Mouse (Mus musculus): ENCODE data around the gene Olfr1199.

Gene Olfr1199

DNA sequence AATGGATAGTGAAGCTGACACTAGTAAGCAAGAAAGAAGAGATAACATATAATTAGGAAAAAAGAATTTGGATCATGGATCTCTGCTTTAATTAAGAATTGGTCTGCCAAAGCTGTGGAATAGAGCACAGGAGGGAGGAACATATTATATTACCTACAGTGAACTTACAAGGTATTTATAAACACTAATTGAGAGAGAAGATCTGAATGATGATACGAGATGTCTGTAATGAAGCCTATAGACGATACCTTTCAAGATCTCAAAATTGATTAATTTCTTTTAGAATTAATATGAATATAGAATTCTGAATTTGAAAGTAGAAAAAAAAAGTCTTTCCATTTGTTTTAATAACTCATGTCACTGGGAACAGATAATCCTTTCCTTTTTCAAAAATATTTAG is at the start of gene Olfr1199:
TSS of gene Olfr1199 (minus strand) at position 101 of the 400 bp plus-strand sequence.
- DNase-seq, result no peak

DNA sequence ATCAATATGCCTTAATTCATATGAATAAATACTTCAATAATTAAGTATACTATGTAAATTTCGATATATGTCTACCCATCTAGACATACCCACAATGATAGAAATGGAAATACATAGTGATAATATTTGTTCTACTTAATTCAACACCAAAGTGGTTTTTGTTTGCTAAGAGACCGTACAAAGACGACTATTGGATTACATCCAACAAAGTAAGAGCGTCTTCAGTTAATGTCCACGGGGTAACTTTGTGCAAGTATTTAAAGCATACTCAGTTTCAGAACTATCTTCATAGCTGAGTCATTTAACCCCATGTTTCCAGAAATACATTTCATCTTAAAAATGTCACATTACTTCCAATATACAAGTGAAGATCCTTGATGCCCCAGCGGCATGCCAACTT is 32.5 kb upstream of the Olfr1199 start, which contains the start of gene Olfr1201:
TSS of gene Olfr1201 (plus strand) at position 301 of the 400 bp plus-strand sequence.
- DNase-seq, result no peak

DNA sequence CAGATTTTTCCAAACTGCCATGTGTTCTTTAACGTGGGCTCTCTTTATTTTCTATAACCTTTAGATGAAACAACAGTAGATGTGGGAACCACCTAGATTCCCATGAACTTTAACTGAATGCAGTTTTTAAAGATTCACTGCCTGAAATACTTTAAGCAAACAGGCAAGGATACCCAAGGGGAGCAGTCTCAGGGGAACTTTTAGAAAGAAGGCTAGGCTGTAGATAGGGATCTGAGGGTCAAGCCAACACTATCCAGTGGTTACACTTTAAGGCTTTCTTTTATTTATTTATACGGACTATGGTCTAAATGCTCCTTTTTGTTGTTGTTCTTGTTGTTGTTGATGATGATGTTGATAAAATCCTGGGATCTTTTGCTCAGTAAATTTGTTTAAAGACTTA is 10.1 kb upstream of the Olfr1199 start, which contains the start of gene Olfr1200:
TSS of gene Olfr1200 (minus strand) at position 101 of the 400 bp plus-strand sequence.
- no peak for DNase-seq

DNA sequence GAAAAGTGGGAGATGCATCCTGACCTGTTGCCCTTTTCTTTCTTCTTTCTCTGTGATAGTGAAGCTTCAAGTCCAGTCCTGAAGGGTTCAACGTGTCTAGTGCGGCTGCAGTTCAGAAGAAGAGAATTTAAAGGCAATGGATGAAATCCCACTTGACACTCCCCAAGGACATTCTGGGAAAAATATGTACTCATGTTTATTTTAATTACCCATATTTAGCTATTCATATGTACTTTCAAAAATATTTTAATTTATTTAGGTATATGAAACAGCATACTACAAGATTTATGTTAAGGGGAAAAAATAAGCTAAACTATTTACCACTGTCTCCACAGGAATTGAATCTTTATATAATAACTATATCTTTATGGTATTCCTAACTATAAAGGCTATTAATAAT is 9.0 kb downstream of the Olfr1199 start, which contains the start of gene Olfr1198:
TSS of gene Olfr1198 (minus strand) at position 101 of the 400 bp plus-strand sequence.
- no peak for DNase-seq

DNA sequence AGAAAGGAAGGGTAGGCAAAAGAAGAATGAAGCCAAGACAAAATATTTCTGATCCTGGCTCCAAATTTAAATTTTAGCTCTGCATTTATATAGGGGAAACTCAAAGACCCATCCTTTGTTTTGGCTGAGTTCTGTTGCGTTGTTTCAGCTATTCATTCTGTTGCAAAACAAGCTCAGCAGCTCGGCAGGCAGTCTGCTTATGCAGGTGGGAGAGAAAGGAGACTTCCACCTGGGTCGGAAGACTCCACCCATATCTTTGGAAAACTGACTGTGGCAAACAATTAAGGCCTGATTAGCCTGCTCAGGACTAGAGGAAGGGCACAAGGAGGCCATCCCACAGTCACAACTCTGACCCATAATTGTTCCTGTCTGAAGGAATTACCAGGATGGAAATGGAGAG is 16.9 kb downstream of the Olfr1199 start:
- no peak for DNase-seq

DNA sequence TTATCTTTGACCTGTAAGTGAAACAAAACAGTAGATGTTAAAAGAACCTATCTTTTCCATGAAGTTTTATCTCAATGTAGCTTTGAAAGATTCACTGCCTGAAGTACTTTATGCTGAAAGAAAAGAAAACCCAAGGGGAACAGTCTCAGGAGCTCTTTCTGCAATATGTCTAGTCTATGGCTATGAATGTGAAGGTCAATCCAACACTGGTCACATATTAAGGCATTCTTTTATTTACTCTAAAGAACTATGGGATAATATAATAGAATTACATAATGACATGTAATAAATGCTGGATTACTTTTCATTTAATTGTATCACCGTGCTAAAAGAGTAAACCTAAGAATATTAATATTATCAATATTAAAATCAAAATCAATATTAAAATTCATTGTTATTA is 28.0 kb downstream of the Olfr1199 start, which contains the start of gene Olfr1197:
TSS of gene Olfr1197 (minus strand) at position 101 of the 400 bp plus-strand sequence.
- no peak for DNase-seq

DNA sequence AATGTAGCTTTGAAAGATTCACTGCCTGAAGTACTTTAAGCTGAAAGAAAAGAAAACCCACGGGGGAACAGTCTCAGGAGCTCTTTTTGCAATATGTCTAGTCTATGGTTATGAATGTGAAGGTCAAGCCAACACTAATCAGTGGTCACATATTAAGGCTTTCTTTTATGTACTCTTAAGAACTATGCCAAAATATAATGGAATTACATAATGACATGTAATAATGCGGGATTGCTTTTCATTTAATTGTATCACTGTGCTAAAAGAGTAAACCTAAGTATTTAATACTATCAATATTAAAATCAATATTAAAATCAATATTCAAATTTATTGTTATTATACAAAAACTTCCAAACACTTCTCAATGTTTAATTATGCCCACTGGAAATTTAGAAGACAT is 55.8 kb downstream of the Olfr1199 start, which contains the start of gene Olfr1196:
TSS of gene Olfr1196 (minus strand) at position 101 of the 400 bp plus-strand sequence.
- DNase-seq, result no peak
